Mouse (Mus musculus) neural tube, embryonic 13.5 days (tissue): ENCODE data around the gene Spp2. TPM values are rescaled to one million over a fixed set of nuclear protein-coding genes. Genes with fewer than 3 reads are reported as not detected.
"Not testable (repeated sequence)": the region's sequence is repeated elsewhere in the genome, so short reads cannot be mapped to it uniquely, and the experiment has no call there.

Experiments
- ATAC-seq: fragments of 200-750 bp; cut with Nextera tagmentation; 2 replicates; pipeline ENCODE4 v1.8.0; 2017; ENCODE audit warnings: low read depth, mild to moderate bottlenecking, moderate TSS enrichment, moderate library complexity
- H3K27ac ChIP-seq: fragments of 300-500 bp; sonication (generic); replicated peaks from 2 replicates; pipeline ENCODE4 v1.5.1; 2015; ENCODE audit warnings: moderate library complexity, mild to moderate bottlenecking, inconsistent platforms
- H3K27me3 ChIP-seq: fragments of 300-500 bp; sonication (generic); 2 replicates; pipeline ENCODE4 v1.6.1; 2015; ENCODE audit warnings: mild to moderate bottlenecking, inconsistent platforms
- H3K36me3 ChIP-seq: fragments of 300-500 bp; sonication (generic); 2 replicates; pipeline ENCODE4 v1.6.1; 2015; ENCODE audit warnings: mild to moderate bottlenecking, inconsistent platforms
- H3K4me1 ChIP-seq: fragments of 300-500 bp; sonication (generic); replicated peaks from 2 replicates; pipeline ENCODE4 v1.6.1; 2015; ENCODE audit warnings: inconsistent platforms
- H3K4me2 ChIP-seq: fragments of 300-500 bp; sonication (generic); 2 replicates; pipeline ENCODE4 v1.6.1; 2015; ENCODE audit warnings: inconsistent platforms, mild to moderate bottlenecking, moderate library complexity
- H3K4me3 ChIP-seq: fragments of 300-500 bp; sonication (generic); 2 replicates; pipeline ENCODE4 v1.5.1; 2015; ENCODE audit warnings: mild to moderate bottlenecking, inconsistent platforms
- H3K9ac ChIP-seq: fragments of 300-500 bp; sonication (generic); 2 replicates; pipeline ENCODE4 v1.6.1; 2015; ENCODE audit warnings: moderate library complexity, mild to moderate bottlenecking, inconsistent platforms
- H3K9me3 ChIP-seq: fragments of 300-500 bp; sonication (generic); 2 replicates; pipeline ENCODE4 v1.6.1; 2016; ENCODE audit warnings: inconsistent platforms
- WGBS: fragments of 180-500 bp; shearing (Covaris S2); methylation state at CpG from one replicate; pipeline ENCODE4 v1.1.7; 2015; 5-methylcytosine and 5-hydroxymethylcytosine counted together
- polyA plus RNA-seq: library from polyadenylated mRNA; unstranded; fragments of >200 nt; fragmentation: Nextera tagmentation; extraction: Ambion mirVana; gene quantifications from 2 replicates; pipeline ENCODE4 v1.2.1, GENCODE M21; 2015

Gene Spp2
- polyA plus RNA-seq, 1 experiment from 2014 or later, result 0.54 TPM

GRCm38 (mm10) chr1:88443383-88443782 is 36.6 kb downstream of the Spp2 start:
- H3K4me2 ChIP-seq, result no peak overlapping the region
- H3K4me1 ChIP-seq, result 0 out of 2 replicates have a peak, but pooled peaks cover 2% of the 10 kb centered on the region
- no peaks in the 10 kb centered on the region for H3K9me3 ChIP-seq
- H3K9ac ChIP-seq, result no peak overlapping the region
- no peak for ATAC-seq
- no peak overlapping the region for H3K27ac ChIP-seq
- WGBS, result 63% methylated on average over 4 of the region's 4 CpGs
- no peak overlapping the region for H3K4me3 ChIP-seq
- no peaks in the 10 kb centered on the region for H3K27me3 ChIP-seq
- no peaks in the 10 kb centered on the region for H3K36me3 ChIP-seq

- Histone ChIP-seq H3K4me1 (0 out of 2 replicates have a peak, but pooled peaks cover 2% of the 10 kb centered on the region), H3K9ac (no peak overlapping the region), H3K4me3 (no peak overlapping the region), H3K27ac (no peak overlapping the region), H3K27me3 (no peaks in the 10 kb centered on the region), H3K4me2 (no peak overlapping the region), H3K9me3 (no peaks in the 10 kb centered on the region), H3K36me3 (no peaks in the 10 kb centered on the region)
- ATAC-seq, result no peak
- WGBS, result 78% methylated on average over 4 of the region's 4 CpGs
These were observed 38.6 kb downstream of the Spp2 start for GRCm38 (mm10) chr1:88445400-88445799.

GRCm38 (mm10) chr1:88446270-88447030 is 39.7 kb downstream of the Spp2 start:
- no peaks in the 10 kb centered on the region for H3K9me3 ChIP-seq
- ATAC-seq, result no peak
- H3K4me1 ChIP-seq, result 0 out of 2 replicates have a peak, but pooled peaks cover 2% of the 10 kb centered on the region
- no peaks in the 10 kb centered on the region for H3K27me3 ChIP-seq
- no peak overlapping the region for H3K9ac ChIP-seq
- WGBS, result 59% methylated on average over 16 of the region's 16 CpGs
- H3K4me3 ChIP-seq, result no peak overlapping the region
- no peak overlapping the region for H3K4me2 ChIP-seq
- no peak overlapping the region for H3K27ac ChIP-seq
- no peaks in the 10 kb centered on the region for H3K36me3 ChIP-seq

GRCm38 (mm10) chr1:88447483-88447882 is 40.7 kb downstream of the Spp2 start:
- Histone ChIP-seq H3K4me2 (no peak overlapping the region), H3K27ac (no peak overlapping the region), H3K9me3 (no peaks in the 10 kb centered on the region), H3K9ac (no peak overlapping the region), H3K27me3 (no peaks in the 10 kb centered on the region), H3K4me3 (no peak overlapping the region), H3K36me3 (no peaks in the 10 kb centered on the region), H3K4me1 (0 out of 2 replicates have a peak, but pooled peaks cover 2% of the 10 kb centered on the region)
- no peak for ATAC-seq
- WGBS, result 17% methylated on average over 6 of the region's 6 CpGs

- H3K4me3 ChIP-seq, H3K4me1 ChIP-seq, H3K27ac ChIP-seq, H3K9ac ChIP-seq, H3K36me3 ChIP-seq, H3K4me2 ChIP-seq, H3K27me3 ChIP-seq, H3K9me3 ChIP-seq, ATAC-seq: not testable (repeated sequence)
- WGBS, result 79% methylated on average over 3 of the region's 3 CpGs
These were observed 41.3 kb downstream of the Spp2 start for GRCm38 (mm10) chr1:88448094-88448493.

- no peak overlapping the region for H3K9ac ChIP-seq
- WGBS, result 82% methylated on average over 2 of the region's 2 CpGs
These were observed 43.0 kb downstream of the Spp2 start for GRCm38 (mm10) chr1:88449741-88450140.

GRCm38 (mm10) chr1:88450668-88451067 is 43.9 kb downstream of the Spp2 start:
- 76% methylated on average over 4 of the region's 4 CpGs for WGBS
- no peaks in the 10 kb centered on the region for H3K36me3 ChIP-seq
- H3K4me3 ChIP-seq, result no peak overlapping the region
- no peak overlapping the region for H3K27ac ChIP-seq
- no peak for ATAC-seq
- H3K4me1 ChIP-seq, result 0 out of 2 replicates have a peak, but pooled peaks cover 2% of the 10 kb centered on the region
- no peaks in the 10 kb centered on the region for H3K27me3 ChIP-seq
- H3K9ac ChIP-seq, result no peak overlapping the region
- no peak overlapping the region for H3K4me2 ChIP-seq
- H3K9me3 ChIP-seq, result no peaks in the 10 kb centered on the region

More at GRCm38 (mm10) chr1:88449741-88450140, 43.0 kb downstream of the Spp2 start:
- Histone ChIP-seq H3K27ac (no peak overlapping the region), H3K4me1 (0 out of 2 replicates have a peak, but pooled peaks cover 2% of the 10 kb centered on the region), H3K36me3 (no peaks in the 10 kb centered on the region), H3K4me3 (no peak overlapping the region), H3K4me2 (no peak overlapping the region), H3K27me3 (no peaks in the 10 kb centered on the region), H3K9me3 (no peaks in the 10 kb centered on the region)
- no peak for ATAC-seq

GRCm38 (mm10) chr1:88452198-88452597 is 45.4 kb downstream of the Spp2 start:
- H3K4me2 ChIP-seq, result no peak overlapping the region
- no peak overlapping the region for H3K9ac ChIP-seq
- no peak overlapping the region for H3K27ac ChIP-seq
- 82% methylated on average over 6 of the region's 6 CpGs for WGBS
- H3K4me3 ChIP-seq, result no peak overlapping the region
- peaks cover 11% of the 10 kb centered on the region; the same call in 1 of the 2 replicates for H3K4me1 ChIP-seq
- no peaks in the 10 kb centered on the region for H3K27me3 ChIP-seq
- H3K36me3 ChIP-seq, result no peaks in the 10 kb centered on the region
- no peaks in the 10 kb centered on the region for H3K9me3 ChIP-seq
- ATAC-seq, result no peak

GRCm38 (mm10) chr1:88454703-88455102 is 47.9 kb downstream of the Spp2 start:
- Histone ChIP-seq H3K27ac (no peak overlapping the region), H3K9ac (no peak overlapping the region), H3K4me3 (no peak overlapping the region), H3K4me2 (no peak overlapping the region), H3K4me1 (peaks cover 11% of the 10 kb centered on the region; the same call in 1 of the 2 replicates), H3K27me3 (no peaks in the 10 kb centered on the region), H3K36me3 (no peaks in the 10 kb centered on the region), H3K9me3 (no peaks in the 10 kb centered on the region)
- WGBS, result 70% methylated on average over 3 of the region's 3 CpGs
- ATAC-seq, result no peak

- WGBS, result 72% methylated on average over 3 of the region's 3 CpGs
- no peaks in the 10 kb centered on the region for H3K9me3 ChIP-seq
These were observed 49.0 kb downstream of the Spp2 start for GRCm38 (mm10) chr1:88455761-88456160.

GRCm38 (mm10) chr1:88456451-88457072 is 49.8 kb downstream of the Spp2 start:
- no peak overlapping the region for H3K9ac ChIP-seq
- no peaks in the 10 kb centered on the region for H3K27me3 ChIP-seq
- no peaks in the 10 kb centered on the region for H3K9me3 ChIP-seq
- H3K4me2 ChIP-seq, result no peak overlapping the region
- no peaks in the 10 kb centered on the region for H3K36me3 ChIP-seq
- H3K4me1 ChIP-seq, result peaks cover 11% of the 10 kb centered on the region; the same call in 1 of the 2 replicates
- ATAC-seq, result peak; percentile 80
- no peak overlapping the region for H3K4me3 ChIP-seq
- WGBS, result 47% methylated on average over 14 of the region's 14 CpGs
- no peak overlapping the region; the same call in 1 of the 2 replicates for H3K27ac ChIP-seq

More at GRCm38 (mm10) chr1:88455761-88456160, 49.0 kb downstream of the Spp2 start:
- no peak for ATAC-seq
- H3K4me2 ChIP-seq, result no peak overlapping the region
- H3K27me3 ChIP-seq, result no peaks in the 10 kb centered on the region
- no peak overlapping the region for H3K27ac ChIP-seq
- H3K9ac ChIP-seq, result no peak overlapping the region
- no peak overlapping the region for H3K4me3 ChIP-seq
- H3K36me3 ChIP-seq, result no peaks in the 10 kb centered on the region
- H3K4me1 ChIP-seq, result peaks cover 11% of the 10 kb centered on the region; the same call in 1 of the 2 replicates

GRCm38 (mm10) chr1:88459196-88459595 is 52.4 kb downstream of the Spp2 start:
- Histone ChIP-seq H3K4me3 (no peak overlapping the region), H3K36me3 (no peaks in the 10 kb centered on the region), H3K27me3 (no peaks in the 10 kb centered on the region), H3K9ac (no peak overlapping the region), H3K9me3 (no peaks in the 10 kb centered on the region), H3K27ac (no peak overlapping the region), H3K4me1 (peaks cover 24% of the 10 kb centered on the region), H3K4me2 (no peak overlapping the region)
- no peak for ATAC-seq
- WGBS, result 90% methylated on average over 4 of the region's 4 CpGs
